Mouse (Mus musculus) thymus, postnatal 25 days (tissue): ENCODE measurements around the gene Ube2d3.
"Not testable (repeated sequence)": the region's sequence is repeated elsewhere in the genome, so short reads cannot be mapped to it uniquely, and the experiment has no call there.

Experiments used
- DNase-seq: peaks from one replicate; pipeline ENCODE4 v3.0.0; 2022

Ube2d3 gene

DNA sequence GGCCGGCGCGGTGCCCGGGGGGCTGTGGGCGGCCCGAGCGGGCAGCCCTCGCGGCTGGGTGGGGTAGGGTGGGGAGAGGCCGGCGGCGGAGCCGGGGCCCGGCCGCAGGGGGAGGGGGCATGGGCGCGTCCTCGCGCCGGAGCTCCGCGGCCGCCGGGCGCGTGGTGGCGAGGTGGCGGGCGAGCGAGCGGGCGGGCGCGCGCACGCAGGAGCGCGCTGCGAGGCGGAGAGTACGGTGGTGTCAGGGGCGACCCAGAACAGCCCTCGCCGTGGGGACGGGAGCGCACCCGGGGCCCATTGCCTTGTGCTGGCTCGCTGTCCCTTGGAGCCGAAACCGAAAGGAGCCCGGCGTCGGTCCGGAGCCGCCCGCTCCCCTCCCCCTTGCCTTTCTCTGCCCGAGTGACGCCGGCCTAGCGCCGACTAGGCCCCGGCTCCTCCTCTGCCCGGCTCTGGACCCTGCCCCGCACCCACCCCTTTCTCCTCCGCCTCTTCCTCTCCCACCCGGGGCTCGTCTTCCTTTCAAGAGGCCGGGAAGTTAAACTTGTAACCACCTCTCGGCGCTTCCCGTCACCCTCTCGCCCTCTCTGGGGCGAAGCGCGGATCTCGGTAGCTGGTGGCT lies 1.1 kb downstream of the Ube2d3 start:
- peak; percentile 87 for DNase-seq

DNA sequence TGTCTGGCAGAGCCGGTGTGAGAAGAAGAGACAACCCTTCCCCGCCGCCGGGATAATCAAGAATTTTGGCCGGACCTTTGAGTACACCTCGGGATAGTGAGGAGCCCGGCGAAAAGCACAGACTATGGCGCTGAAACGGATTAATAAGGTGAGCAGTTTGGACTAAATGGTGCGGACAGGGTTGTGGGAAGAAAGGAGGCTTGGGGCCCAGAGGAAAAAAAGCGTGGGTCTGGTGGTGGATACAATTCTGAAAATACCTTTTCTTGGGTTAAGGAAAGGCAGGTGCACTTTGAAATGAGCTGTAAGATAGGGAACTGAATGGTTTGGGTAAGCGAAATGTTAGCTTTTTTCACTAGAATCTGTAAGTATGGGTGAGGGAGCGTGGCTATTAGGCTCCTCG lies 1.7 kb downstream of the Ube2d3 start:
- no peak for DNase-seq

DNA sequence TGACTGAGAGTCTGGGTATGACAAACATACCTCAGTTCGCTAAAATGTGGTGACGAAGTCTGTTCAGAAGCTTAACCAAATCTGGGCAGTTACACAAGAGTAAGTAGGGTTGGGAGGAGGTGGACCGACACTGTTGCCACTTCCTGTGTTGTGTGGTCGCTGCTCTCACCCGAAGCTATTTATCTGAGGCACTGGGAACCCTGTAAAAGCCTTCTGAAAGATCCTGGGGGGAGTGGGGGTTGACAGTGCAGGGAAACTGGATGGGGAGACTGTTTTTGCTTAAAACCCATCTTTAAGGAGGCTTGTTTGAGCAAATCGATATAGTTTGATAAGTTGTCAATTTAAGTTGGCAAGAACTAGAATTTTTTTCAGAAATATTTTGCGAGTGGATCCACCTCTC lies 2.3 kb downstream of the Ube2d3 start:
- DNase-seq, result peak; percentile 61

DNA sequence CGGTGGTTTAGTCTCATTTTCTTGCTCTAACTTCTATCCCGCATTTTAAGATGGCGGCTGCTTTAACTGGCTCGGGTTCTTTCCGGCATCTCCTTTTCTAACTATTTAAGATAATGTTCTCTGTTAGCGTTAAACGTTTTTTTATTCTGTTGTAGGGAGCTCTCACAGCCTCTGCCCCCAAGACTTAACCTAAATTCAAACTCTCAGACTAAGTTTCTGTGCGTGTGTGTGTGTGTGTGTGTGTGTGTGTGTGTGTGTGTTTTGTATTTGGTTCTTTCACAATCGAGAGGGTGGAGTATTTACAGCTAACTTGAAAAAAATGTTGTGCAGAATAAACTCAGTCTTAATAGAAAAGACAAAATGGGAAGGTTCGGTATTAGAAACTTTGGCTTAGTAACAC lies 2.7 kb downstream of the Ube2d3 start:
- no peak for DNase-seq

DNA sequence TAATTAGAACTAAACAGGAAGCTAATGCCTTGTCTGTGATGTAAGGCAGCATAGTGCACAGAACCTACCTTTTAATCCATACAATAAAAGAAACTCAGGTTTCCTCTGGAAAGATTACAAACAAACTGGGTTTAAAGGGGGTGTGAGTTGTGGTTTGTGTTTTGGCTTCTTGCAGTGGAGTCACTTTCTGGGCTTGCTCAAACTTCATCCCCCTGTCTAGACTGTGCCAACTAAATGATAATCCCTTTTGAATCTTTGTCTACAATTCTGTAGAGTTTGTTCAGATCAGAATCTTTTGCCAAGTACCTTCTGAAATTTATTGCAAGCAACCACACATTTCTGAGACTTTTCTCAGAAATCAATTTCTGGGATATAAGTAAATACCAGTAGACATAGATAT lies 7.0 kb downstream of the Ube2d3 start:
- no peak for DNase-seq

DNA sequence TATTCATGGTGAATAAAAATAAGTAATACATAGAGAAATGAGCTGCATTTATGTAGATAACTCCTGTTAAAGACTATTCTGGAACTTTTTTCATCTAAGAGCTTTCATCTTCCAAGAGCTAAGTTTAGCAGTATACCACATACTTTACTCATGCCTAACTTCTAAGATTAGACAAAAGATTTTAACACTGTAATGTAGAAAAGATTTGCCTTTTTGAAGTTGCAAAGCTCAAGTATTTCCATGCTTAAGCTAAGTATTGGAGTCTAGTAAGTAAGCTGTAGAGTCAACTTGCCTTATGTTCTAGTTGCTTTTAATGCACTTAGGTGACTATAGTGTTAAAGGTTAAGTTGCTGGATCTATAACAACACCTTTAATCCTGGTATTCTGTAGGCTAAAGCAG lies 21.0 kb downstream of the Ube2d3 start:
- DNase-seq, result no peak

DNA sequence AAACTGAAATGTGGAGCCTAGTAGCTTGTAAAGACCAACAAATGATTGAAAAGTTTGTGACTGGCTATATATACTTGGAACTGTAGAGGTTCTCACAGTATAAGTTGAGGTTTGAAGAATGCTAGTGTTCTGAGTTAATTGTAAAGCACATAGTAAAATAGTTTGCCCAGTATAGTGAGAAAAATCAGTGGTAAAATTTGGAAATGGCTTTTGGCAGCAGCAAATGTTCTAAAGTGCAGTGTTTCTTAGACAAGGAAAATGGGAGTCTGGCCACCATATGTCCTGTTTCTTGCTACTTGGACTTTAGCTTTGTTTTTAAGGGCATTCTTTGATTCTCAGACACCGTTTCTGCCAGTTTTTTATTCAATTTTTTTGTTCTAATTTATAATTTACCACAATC lies 30.5 kb downstream of the Ube2d3 start:
- DNase-seq, result no peak

DNA sequence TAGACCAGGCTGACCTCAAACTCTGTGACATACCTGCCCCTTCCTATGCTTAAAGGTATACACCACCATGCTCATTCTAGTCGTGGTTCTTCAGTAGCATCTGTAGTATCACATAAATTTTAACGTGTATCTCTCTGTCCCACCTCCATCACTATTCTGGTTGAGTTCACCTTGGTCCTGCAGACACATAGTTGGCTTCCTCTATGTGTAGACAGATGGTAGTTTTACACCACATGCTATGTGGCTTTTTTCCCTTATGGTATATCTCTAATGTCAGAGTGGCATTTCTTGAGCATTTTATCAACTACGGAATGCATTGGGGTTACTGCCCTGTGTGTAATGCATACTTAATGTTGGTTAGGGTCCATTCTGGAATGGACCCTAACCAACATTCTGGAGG lies 31.2 kb downstream of the Ube2d3 start:
- no peak for DNase-seq

DNA sequence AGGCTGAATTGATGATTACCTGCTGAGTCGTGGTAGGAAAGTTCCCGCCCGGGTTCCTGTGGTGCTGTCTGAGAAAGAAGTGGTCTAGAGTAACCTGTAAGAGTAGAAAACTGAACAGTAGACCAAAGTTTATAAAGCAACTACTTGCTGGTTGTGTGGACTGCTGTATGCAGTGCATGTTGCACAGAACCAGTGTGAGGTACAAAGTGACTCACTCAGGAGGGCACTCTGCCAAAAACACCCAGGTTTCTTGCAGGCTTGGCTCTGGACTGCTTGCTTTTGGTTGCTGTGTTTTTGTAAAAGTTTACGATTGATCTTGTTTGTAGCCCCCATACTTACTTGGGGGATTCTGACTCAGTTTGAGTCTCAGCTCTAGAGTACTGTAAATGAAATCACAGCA lies 32.0 kb downstream of the Ube2d3 start:
- DNase-seq, result no peak

DNA sequence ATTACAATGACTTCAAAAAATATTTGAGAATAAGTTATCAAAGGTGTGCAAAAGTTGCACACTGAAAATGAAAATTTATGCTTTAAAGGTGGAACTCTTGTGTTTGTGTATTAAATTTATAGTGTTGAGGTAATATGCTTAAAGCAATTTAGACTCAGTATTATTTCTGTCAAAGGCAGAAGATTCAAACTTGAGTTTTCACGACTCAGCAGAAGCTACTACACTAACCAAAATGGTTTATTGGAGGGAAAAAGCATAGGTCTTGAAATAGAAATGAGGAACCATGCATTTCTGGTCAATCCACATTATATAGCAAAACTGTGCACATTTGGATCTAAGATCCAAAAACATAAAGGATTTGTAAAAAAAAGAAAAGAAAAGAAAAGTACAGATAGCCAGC lies 32.9 kb downstream of the Ube2d3 start:
- DNase-seq, result no peak

DNA sequence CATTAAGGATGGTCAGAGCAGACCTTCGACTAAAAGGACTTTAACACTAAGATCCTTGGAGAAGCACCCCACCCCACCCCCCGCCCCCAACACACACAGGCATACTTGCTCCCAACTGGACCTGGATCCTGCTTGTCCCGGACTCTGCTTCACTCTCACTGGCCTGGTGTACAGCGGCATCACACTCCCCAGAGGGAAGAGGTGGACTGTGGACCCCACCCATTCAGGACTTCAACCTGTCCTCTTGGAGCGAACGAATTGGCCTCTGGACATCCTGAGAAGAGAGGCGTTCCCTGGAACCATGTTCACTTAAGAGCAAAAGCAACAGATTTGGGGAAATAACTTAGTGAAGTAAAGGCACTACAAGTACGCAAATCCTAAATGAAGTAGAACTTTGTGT lies 37.1 kb downstream of the Ube2d3 start:
- no peak for DNase-seq

DNA sequence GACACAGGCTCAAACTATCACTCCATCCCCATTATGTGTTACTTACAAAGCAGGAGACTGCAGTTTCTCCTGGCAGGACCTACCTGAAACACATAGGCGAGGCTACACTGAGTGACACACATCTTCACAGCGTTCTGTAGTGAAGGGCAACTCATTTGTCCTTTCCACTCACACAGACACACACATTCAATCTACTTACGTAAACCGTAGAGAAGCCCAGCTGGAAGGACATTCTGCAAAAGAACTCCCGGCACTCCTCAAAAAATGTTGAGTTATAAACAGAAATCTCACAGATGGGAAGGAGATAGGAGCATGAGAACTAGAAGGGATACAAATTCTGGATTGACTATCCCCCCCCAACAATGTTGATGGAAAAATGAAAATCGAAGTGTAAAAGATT lies 38.3 kb downstream of the Ube2d3 start:
- DNase-seq, result no peak

DNA sequence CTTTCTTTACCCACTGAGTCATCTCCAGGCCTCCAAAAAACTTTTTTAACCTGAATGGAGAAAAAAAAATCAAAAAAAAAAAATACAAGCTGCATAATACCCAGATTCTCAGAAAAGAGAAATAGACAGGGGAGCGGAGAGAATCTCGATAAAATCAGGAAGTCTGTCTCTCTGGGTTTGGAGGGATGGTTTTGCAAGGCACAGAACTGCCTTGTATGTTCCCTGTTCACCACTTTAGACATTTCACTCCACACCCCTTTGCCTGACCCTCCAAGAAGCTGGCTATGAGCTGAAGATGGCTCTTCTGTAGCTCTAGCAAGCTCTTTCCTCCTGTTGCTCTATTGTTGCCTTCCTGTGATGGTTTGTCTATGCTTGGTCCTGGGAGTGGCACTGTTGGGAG lies 39.0 kb downstream of the Ube2d3 start:
- no peak for DNase-seq

DNA sequence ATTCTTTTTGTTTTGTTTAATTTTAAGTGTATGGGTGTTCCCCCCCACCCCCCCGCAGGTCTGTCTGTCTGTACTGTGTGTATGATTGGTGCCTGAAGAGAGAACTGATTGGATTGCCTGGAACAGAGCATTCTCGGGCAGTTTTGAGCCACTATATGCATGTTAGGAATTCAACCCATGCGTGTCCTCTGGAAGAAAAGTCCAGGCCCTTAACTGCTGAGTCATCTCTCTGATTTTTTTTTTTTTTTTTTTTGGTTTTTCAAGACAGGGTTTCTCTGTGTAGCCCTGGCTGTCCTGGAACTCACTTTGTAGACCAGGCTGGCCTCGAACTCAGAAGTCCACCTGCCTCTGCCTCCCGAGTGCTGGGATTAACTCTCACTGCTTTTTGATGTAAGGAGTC lies 41.1 kb downstream of the Ube2d3 start:
- DNase-seq, result not testable (repeated sequence)

DNA sequence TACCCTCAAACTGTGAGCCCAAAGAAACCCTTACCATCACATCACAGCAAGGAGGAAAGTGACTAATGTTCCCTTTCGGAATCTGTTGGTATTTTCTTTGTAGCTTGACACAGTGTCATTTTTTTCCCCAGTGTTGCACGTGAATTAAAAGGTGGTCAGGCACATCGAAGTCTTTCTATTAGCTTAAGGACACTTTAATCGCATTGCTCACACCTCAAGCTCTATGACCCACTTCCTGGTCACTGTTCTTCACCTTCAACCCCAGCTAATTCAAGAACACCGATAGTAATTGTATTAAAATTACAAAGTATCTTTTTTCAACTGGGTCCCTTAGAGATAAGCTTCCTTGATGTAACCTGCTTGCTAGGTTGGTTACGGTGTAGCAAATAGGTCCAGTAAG lies 42.8 kb downstream of the Ube2d3 start:
- no peak for DNase-seq

DNA sequence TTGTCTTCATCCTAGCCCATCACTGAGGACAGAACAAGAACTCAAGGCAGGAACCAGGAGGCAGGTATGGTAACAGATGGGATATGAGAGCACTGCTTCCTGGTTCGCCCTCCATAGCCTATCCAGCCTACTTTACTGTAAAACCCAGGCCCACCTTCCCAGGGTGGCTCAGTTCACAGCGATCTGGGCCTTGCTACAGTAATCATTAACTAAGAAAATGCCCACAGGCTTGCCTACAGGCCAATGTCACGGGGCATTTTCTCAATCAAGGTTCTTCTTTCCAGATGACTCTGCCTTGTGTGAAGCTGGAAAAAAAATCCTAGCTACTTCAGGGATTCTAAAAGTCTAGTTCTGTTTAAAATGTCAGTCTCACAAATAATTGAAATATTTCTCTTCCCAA lies 43.7 kb downstream of the Ube2d3 start:
- no peak for DNase-seq

DNA sequence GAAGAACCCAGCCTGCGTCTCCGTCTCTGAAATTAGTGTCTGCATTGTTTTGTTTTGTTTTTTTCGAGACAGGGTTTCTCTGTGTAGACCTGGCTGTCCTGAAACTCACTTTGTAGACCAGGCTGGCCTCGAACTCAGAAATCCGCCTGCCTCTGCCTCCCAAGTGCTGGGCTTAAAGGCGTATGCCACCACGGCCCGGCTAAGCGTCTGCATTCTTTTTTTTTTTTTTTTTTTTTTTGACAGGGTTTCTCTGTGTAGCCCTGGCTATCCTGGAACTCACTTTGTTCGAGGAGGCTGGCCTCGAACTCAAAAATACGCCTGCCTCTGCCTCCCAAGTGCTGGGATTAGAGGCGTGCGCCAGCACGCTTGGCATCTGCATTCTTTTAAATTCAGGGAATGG lies 46.7 kb downstream of the Ube2d3 start:
- not testable (repeated sequence) for DNase-seq

DNA sequence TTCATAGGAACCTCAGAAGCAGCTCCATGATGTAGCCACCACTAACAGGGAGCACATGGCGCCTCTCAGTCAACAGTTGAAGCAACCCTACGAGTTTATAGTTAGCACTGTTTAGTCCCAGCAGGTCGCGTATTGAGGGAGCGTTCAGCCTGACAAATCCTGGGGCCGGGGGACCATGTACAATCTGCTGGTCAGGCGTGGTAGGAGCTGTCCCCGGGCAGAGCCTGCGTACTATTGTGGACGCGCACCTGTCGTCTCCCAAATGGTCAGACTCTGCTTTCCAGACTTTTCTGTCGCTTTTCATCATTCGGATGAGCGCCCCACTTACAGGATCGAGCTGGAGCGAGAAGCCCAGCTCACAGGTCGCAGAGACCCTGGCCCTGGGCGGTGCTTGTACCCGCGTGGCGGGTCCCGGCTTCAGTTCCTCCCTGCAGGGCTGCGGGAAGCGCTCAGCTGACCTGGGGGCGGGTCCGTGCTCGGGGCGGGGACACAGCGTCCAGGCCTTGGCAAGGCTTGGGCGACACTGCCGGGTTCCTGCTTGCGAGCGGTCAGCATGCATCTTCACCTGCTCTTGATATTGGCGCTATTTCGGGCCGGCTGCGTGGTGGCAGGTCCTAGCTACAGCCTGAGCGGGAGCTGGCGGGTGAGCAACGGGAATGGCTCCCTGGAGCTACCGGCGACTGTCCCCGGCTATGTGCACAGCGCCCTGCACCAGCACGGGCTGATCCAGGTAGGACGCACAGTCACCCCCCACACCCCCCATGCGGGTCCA lies 47.4 kb downstream of the Ube2d3 start, which contains the start of gene Manba:
Gene Manba, plus strand, starts transcription at position 484 of the 772 bp plus-strand sequence.
- peak; percentile 64 for DNase-seq

DNA sequence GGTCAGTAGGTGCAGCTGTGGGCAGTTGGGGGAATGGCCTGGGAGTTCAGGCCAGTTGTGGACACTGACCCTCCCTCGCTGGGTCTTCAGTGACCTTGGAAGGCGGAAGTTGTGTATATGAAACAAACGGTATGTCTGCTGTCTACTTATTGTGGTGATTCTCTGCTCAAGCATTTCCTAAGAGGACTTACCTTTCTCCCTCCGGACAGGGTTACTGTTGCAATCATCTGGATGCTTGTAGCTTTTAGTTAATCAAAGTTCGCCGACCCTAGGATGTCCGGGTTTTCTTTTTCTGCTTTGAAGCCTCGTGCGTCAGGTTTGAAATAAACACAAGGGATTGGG lies 47.9 kb downstream of the Ube2d3 start:
- DNase-seq, result no peak

DNA sequence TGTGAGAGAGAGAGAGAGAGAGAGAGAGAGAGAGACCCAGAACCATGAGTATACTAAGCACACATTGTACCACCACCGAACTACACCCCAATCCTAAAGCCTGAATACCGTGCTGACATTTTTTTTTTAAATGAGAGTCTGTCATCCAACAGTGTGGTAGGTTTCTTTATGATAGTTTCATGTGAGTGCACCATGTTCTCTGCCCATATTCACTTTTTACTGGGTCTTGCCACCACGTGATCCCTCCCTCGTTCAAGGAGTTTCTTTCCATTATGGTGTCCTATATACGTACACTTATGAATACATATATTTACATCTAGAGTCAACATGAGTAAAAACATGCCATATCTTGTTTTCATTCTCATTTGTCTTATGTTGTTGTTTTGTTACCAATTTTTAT lies 48.4 kb downstream of the Ube2d3 start:
- DNase-seq, result no peak

DNA sequence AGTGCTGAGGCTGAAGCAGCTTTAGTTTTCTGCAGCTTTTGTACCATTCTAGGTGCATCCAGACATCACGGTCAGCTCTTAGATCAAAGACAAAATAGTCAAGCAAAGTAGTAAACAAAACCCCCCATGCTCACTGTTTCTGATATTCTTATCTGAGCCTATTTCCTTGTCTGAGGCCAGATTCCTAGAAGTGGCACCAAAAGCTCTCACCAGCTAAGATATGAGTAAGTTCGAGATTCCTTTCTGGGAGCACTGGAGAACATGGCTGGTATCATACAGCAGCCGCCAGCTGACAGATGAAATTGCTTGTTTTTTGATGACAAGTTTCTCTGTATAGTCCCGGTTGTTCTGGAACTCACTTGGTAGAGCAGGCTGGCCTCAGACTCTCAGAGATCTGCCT lies 49.9 kb downstream of the Ube2d3 start:
- no peak for DNase-seq

DNA sequence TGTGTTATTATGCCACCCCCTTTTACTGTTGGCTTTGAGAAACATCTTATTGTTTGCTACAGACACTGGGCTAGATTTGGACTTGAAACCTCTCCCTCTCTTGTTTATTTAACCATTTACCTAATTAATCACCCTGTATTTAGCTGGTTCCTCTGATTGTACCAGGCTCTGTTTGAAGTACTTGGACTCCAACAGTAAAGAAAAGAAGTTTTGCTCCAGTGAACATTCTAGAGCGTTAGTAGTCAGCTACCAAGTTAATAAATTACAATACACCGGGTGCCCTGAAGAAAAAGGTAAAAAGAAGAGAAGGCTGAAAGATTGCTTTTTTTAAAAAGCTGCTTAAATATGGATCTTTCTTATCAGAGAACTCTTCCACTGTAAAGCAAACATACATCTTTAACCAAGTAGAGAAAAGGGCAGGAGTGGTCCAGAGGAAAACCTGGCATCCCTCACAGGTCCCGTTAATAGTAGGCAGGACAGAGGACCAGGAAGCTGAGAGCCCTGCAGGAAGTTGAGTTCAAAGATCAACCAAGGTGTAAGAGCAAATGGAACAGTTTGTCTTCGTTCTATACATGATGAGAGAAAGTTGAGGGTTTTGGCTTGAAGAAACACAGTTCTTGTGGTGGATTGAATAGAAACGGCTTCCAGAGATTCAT lies 52.0 kb downstream of the Ube2d3 start:
- no peak for DNase-seq

DNA sequence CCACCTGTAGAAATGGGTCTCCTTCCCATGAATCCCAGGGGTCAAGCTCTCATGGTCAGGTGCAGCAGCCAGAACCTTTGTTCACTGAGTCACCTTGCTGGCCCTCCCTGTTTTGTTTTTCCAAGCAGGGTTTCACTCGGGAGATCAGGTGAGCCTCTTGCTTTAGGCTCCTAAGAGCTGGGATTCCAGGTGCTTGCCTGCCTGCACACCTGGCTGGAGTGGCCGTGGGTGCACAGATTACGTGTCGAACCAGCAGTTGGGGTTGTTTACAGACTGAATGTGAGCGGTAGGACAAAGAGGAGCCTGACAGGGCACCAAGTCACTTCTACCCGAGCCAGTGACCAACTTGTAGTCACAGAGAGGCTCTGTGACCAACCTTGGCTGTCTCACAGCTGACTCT lies 53.2 kb downstream of the Ube2d3 start:
- DNase-seq, result no peak

DNA sequence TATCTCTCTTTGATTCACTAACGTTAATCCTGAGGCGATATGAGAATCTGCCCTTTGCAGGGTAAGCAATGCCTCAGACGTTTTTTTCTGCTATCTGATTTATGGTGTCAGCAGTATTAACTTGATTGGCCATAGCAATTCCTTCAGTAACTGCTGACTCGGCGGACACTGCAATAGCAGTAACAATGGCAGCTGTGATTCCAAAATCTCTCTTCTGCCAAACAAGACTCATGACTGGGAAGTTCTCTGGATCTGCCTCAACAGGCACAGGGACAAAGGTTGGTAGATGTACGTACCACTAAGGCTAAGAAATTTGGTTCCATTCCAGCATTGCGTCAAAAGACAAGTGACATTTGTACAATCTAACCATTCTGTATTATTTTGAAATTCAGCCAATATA lies 55.4 kb downstream of the Ube2d3 start:
- DNase-seq, result not testable (repeated sequence)
